Mouse (Mus musculus) myocyte (in vitro differentiated cells): ENCODE data around the gene Cntnap5c. TPM values are rescaled to one million over a fixed set of nuclear protein-coding genes. Genes with fewer than 3 reads are reported as not detected.

ENCODE experiments used
- H3K27me3 ChIP-seq: one replicate; pipeline ENCODE4 v1.6.1; 2011; ENCODE audit not compliant: control insufficient read depth, insufficient read depth, insufficient read length
- H3K36me3 ChIP-seq: one replicate; pipeline ENCODE4 v1.6.1; 2011; ENCODE audit not compliant: control insufficient read depth, insufficient read depth
- H3K4me2 ChIP-seq: one replicate; pipeline ENCODE4 v1.6.1; 2011; ENCODE audit warnings: low read depth, control low read depth
- H3K4me3 ChIP-seq: one replicate; pipeline ENCODE4 v1.5.1; 2011; ENCODE audit warnings: mild to moderate bottlenecking, control low read depth, moderate library complexity
- H3K79me2 ChIP-seq: one replicate; pipeline ENCODE4 v1.6.1; 2011; ENCODE audit not compliant: control insufficient read depth, insufficient read depth
- H3ac ChIP-seq: one replicate; pipeline ENCODE4 v1.6.1; 2011; ENCODE audit not compliant: control insufficient read depth, insufficient read length
- CEBPB ChIP-seq: IDR thresholded peaks from 2 replicates; pipeline ENCODE4 v1.6.1; 2011; ENCODE audit warnings: mild to moderate bottlenecking, moderate library complexity; ENCODE audit not compliant: poor library complexity, insufficient read depth, severe bottlenecking
- E2F4 ChIP-seq: IDR thresholded peaks from one replicate; pipeline ENCODE4 v1.6.1; 2011; ENCODE audit warnings: mild to moderate bottlenecking, control low read depth, moderate library complexity; ENCODE audit not compliant: insufficient read depth
- MAX ChIP-seq: IDR thresholded peaks from one replicate; pipeline ENCODE4 v1.6.1; 2011; ENCODE audit warnings: low read depth, mild to moderate bottlenecking, control low read depth
- MYOD1 ChIP-seq, 3 experiments: IDR thresholded peaks; one replicate each; pipeline ENCODE4 v1.6.1; 2011; ENCODE audit warnings: control low read depth in 2 of 3, low read depth in 2 of 3, mild to moderate bottlenecking in 2 of 3, moderate library complexity in 1 of 3; ENCODE audit not compliant: insufficient read length in 2 of 3, control insufficient read depth in 1 of 3
- MYOG ChIP-seq, 3 experiments: IDR thresholded peaks; one replicate each; pipeline ENCODE4 v1.6.1; 2011; ENCODE audit warnings: control low read depth in 2 of 3, low read depth in 2 of 3, mild to moderate bottlenecking in 2 of 3; ENCODE audit not compliant: insufficient read length in 2 of 3, control insufficient read depth in 1 of 3, insufficient read depth in 1 of 3
- POLR2A ChIP-seq: IDR thresholded peaks from one replicate; pipeline ENCODE4 v1.6.1; 2011; ENCODE audit warnings: low read depth, mild to moderate bottlenecking, control low read depth, moderate library complexity; ENCODE audit not compliant: insufficient read length
- POLR2AphosphoS2 ChIP-seq: IDR thresholded peaks from one replicate; pipeline ENCODE4 v1.6.1; 2011; ENCODE audit warnings: low read depth, control low read depth; ENCODE audit not compliant: insufficient read length
- REST ChIP-seq: IDR thresholded peaks from one replicate; pipeline ENCODE4 v1.6.1; 2011; ENCODE audit warnings: mild to moderate bottlenecking, control low read depth, moderate library complexity; ENCODE audit not compliant: insufficient read depth, insufficient read length
- SRF ChIP-seq: IDR thresholded peaks from one replicate; pipeline ENCODE4 v1.6.1; 2011; ENCODE audit warnings: low read depth; ENCODE audit not compliant: control insufficient read depth, insufficient read length
- TCF12 ChIP-seq: IDR thresholded peaks from one replicate; pipeline ENCODE4 v1.6.1; 2011; ENCODE audit warnings: mild to moderate bottlenecking, control low read depth; ENCODE audit not compliant: poor library complexity, insufficient read depth, severe bottlenecking
- TCF3 ChIP-seq: IDR thresholded peaks from one replicate; pipeline ENCODE4 v1.6.1; 2011; ENCODE audit warnings: low read depth, control low read depth; ENCODE audit not compliant: insufficient read length
- USF1 ChIP-seq: IDR thresholded peaks from one replicate; pipeline ENCODE4 v1.6.1; 2011; ENCODE audit warnings: low read depth, mild to moderate bottlenecking, control low read depth, moderate library complexity
- polyA plus RNA-seq: library from polyadenylated mRNA; unstranded; fragments of >200 nt; fragmentation: generic; extraction: Trizol; gene quantifications from one replicate; pipeline ENCODE4 v1.2.1, GENCODE M21; 2012; ENCODE audit warnings: missing spikeins

Gene Cntnap5c
- polyA plus RNA-seq, 1 experiment = not detected

DNA sequence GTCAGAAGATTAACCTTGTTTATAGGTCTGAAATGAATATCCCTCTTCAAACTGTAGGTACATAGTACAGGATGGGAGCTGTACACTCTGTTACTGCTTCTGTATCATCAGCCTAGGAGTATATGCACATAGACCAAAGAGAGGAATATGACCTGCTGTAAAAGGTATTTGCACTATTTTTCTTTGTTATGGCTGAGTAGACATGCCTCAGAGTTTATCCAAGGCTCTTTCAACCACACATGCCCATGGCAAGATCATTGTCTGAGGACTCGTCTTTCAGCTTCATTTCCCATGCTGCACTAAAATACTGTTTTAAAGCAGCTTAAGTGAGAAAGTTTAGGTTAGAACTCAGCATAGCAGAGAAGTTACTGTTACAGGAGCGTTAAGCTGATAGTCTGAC is 498.7 kb downstream of the Cntnap5c start:
- Histone ChIP-seq H3ac (no peak overlapping the region), H3K36me3 (no peaks in the 10 kb centered on the region), H3K27me3 (no peaks in the 10 kb centered on the region), H3K4me2 (no peak overlapping the region), H3K79me2 (no peaks in the 10 kb centered on the region), H3K4me3 (no peak overlapping the region)
- TF ChIP-seq TCF3 = no peak
- TF ChIP-seq MYOD1 (IDR thresholded peaks at IDR 0.05; ENCODE audit: control insufficient read depth in 1 of 3, insufficient read length in 2 of 3, low read depth in 2 of 3) = no peak
- TF ChIP-seq CEBPB = no peak
- no peak for TF ChIP-seq REST
- no peak for TF ChIP-seq USF1
- no peak for TF ChIP-seq E2F4
- TF ChIP-seq MAX = no peak
- TF ChIP-seq SRF = no peak
- TF ChIP-seq POLR2A = no peak
- no peak for TF ChIP-seq POLR2AphosphoS2
- no peak for TF ChIP-seq MYOG (IDR thresholded peaks at IDR 0.05; ENCODE audit: control insufficient read depth in 1 of 3, insufficient read depth in 1 of 3, insufficient read length in 2 of 3, low read depth in 2 of 3)
- no peak for TF ChIP-seq TCF12

DNA sequence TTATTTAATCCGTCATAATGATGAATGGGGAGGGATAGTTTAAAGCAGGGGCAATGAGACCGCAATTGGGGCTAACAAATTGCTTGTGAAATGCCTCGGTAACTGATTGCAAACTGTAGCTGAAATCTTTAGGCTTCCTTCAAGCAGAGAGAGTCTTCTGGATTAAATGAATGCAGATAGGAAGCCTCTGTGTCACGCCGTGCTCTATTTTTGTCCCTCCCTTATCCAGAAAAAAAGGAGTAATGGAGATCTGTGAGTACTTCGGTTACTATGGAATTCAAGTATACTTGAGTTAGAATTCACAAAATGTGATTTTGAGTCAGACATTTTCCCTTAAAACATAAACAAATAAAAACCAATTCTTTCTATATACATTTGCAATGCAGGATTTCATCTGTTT is 581.9 kb downstream of the Cntnap5c start:
- Histone ChIP-seq H3K36me3 (no peaks in the 10 kb centered on the region), H3K79me2 (no peaks in the 10 kb centered on the region), H3K4me3 (no peak overlapping the region), H3ac (no peak overlapping the region), H3K27me3 (no peaks in the 10 kb centered on the region), H3K4me2 (no peak overlapping the region)
- no peak for TF ChIP-seq MYOD1 (IDR thresholded peaks at IDR 0.05; ENCODE audit: control insufficient read depth in 1 of 3, insufficient read length in 2 of 3, low read depth in 2 of 3)
- TF ChIP-seq E2F4 = no peak
- no peak for TF ChIP-seq USF1
- no peak for TF ChIP-seq CEBPB
- no peak for TF ChIP-seq MAX
- TF ChIP-seq TCF12 = no peak
- no peak for TF ChIP-seq POLR2A

DNA sequence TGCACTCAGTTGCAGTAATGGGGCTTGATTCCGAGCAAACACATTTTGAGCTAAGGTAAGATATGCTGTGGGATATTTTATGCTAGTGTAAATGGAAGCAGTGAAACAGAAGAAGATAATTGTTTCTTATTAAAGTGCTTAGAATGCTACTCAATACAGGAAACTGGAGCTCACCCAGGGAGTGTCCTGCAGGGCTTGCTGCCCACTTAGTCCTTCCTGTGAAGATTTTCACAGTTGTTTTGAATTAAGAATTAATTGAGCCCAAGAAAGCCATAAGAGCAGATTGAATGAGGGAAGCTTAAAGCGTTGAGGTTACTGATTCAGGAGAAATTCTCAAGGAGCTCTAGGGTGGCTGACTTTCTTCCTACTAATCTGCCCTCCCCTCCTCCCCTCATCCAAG is 586.9 kb downstream of the Cntnap5c start:
- Histone ChIP-seq H3K27me3 (no peaks in the 10 kb centered on the region), H3K4me3 (no peak overlapping the region), H3K79me2 (no peaks in the 10 kb centered on the region), H3ac (no peak overlapping the region), H3K4me2 (no peak overlapping the region), H3K36me3 (no peaks in the 10 kb centered on the region)
- TF ChIP-seq CEBPB (no peak), MYOD1 (IDR thresholded peaks at IDR 0.05; ENCODE audit: control insufficient read depth in 1 of 3, insufficient read length in 2 of 3, low read depth in 2 of 3) (no peak), TCF12 (no peak), MYOG (IDR thresholded peaks at IDR 0.05; ENCODE audit: control insufficient read depth in 1 of 3, insufficient read depth in 1 of 3, insufficient read length in 2 of 3, low read depth in 2 of 3) (no peak), POLR2AphosphoS2 (no peak), TCF3 (no peak), MAX (no peak), E2F4 (no peak), SRF (no peak), POLR2A (no peak), REST (no peak)

DNA sequence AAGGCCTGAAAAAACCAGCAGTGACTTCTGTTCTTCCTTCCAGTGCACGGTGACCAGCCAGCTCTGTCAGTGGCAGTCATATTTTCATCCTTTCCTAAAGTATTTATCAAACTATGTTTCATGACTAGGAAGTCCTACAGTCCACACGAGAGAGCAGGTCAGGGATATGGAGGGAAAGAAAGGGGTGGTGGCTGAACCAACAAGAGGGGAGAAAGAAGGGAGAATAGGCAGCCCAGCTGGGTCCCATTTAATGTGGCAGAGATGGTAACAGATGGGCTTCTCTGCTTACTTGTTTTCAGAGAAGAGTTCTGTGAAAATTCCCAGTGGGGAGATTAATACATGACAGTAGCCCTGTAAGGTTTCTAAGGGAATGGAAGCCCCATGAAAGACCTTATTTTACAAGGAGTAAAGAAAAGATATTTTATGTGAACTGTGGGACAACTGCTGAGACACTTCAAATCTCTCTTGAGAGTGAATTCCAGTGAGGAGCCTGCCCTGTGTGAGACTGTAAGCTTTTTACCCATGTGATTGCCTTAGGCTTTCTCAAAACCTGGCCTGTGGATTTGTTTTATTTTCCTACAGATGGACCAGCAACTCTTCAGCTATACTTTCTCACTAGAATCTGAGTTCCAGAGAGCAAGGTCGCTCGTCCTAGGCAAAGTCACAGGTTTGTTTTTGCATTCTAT is 594.4 kb downstream of the Cntnap5c start:
- no peak overlapping the region for H3K4me2 ChIP-seq
- no peak for TF ChIP-seq CEBPB
- TF ChIP-seq POLR2A = no peak
- TF ChIP-seq POLR2AphosphoS2 = no peak
- no peak for TF ChIP-seq MYOG (IDR thresholded peaks at IDR 0.05; ENCODE audit: control insufficient read depth in 1 of 3, insufficient read depth in 1 of 3, insufficient read length in 2 of 3, low read depth in 2 of 3)
- no peak for TF ChIP-seq REST
- no peak for TF ChIP-seq TCF12
- no peak for TF ChIP-seq MYOD1 (IDR thresholded peaks at IDR 0.05; ENCODE audit: control insufficient read depth in 1 of 3, insufficient read length in 2 of 3, low read depth in 2 of 3)
- TF ChIP-seq TCF3 = no peak
- TF ChIP-seq USF1 = no peak
- TF ChIP-seq SRF = no peak
- no peak for TF ChIP-seq MAX
- TF ChIP-seq E2F4 = no peak
- no peak overlapping the region for H3K4me3 ChIP-seq
- no peak overlapping the region for H3ac ChIP-seq
- no peaks in the 10 kb centered on the region for H3K27me3 ChIP-seq
- no peaks in the 10 kb centered on the region for H3K36me3 ChIP-seq
- no peaks in the 10 kb centered on the region for H3K79me2 ChIP-seq

DNA sequence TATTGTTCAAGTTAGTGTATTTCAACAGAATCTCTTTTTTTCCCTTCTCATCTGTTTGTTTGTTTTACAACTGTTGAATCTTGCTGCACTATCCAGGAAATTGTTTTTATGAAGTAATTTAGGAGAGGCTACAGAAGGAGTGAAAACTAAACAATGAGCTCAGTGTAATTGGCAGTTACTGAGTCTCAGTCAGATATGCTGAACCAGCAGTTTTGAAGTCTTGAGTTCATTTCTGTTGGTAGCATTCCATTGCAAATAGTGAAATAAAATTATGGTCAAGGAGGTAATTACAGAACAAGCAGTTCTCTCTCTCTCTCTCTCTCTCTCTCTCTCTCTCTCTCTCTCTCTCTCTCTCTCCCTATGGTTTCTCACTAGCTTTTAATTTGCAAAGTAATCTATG is 600.7 kb downstream of the Cntnap5c start:
- no peak for TF ChIP-seq TCF12
- no peak for TF ChIP-seq CEBPB
- no peak for TF ChIP-seq MYOG (IDR thresholded peaks at IDR 0.05; ENCODE audit: control insufficient read depth in 1 of 3, insufficient read depth in 1 of 3, insufficient read length in 2 of 3, low read depth in 2 of 3)
- no peak for TF ChIP-seq POLR2A
- TF ChIP-seq MYOD1 (IDR thresholded peaks at IDR 0.05; ENCODE audit: control insufficient read depth in 1 of 3, insufficient read length in 2 of 3, low read depth in 2 of 3) = no peak
- TF ChIP-seq SRF = no peak
- no peak for TF ChIP-seq TCF3
- TF ChIP-seq POLR2AphosphoS2 = no peak
- no peak for TF ChIP-seq E2F4
- TF ChIP-seq USF1 = no peak
- no peak for TF ChIP-seq REST
- no peak for TF ChIP-seq MAX

More for the DNA sequence above, 600.7 kb downstream of the Cntnap5c start:
- Histone ChIP-seq H3ac (no peak overlapping the region), H3K27me3 (no peaks in the 10 kb centered on the region), H3K4me3 (no peak overlapping the region), H3K79me2 (no peaks in the 10 kb centered on the region), H3K4me2 (no peak overlapping the region), H3K36me3 (no peaks in the 10 kb centered on the region)
